Mouse (Mus musculus) layer of hippocampus, adult 11-12 months (tissue): ENCODE measurements around the gene Rpl21.
A peak's percentile ranks its signal among the peaks of the same experiment; 100 is the strongest.

Experiments used
- DNase-seq: peaks from one replicate; pipeline ENCODE4 v3.0.0; 2022; ENCODE audit warnings: low spot score

Rpl21 gene

GRCm38 (mm10) chr5:146833673-146834201, 1.0 kb downstream of the Rpl21 start:
- DNase-seq, result no peak

- DNase-seq, result no peak
Measured at GRCm38 (mm10) chr5:146834959-146835358, 2.3 kb downstream of the Rpl21 start.

GRCm38 (mm10) chr5:146837967-146838720, 5.5 kb downstream of the Rpl21 start:
- DNase-seq, result no peak

GRCm38 (mm10) chr5:146838836-146839648, 6.4 kb downstream of the Rpl21 start:
- DNase-seq, result no peak

- no peak for DNase-seq
Measured at GRCm38 (mm10) chr5:146839760-146840159, 7.1 kb downstream of the Rpl21 start.

GRCm38 (mm10) chr5:146840422-146840821, 7.7 kb downstream of the Rpl21 start:
- DNase-seq, result no peak

GRCm38 (mm10) chr5:146841301-146841700, 8.6 kb downstream of the Rpl21 start:
- peak; percentile 55 for DNase-seq

GRCm38 (mm10) chr5:146841996-146842395, 9.3 kb downstream of the Rpl21 start:
- DNase-seq, result no peak

- DNase-seq, result no peak
Measured at GRCm38 (mm10) chr5:146844301-146844941, 11.7 kb downstream of the Rpl21 start.

- peak; percentile 72 for DNase-seq
Measured at GRCm38 (mm10) chr5:146844945-146845365, 12.3 kb downstream of the Rpl21 start, which contains the start of gene Rasl11a. Gene Rasl11a, plus strand, starts transcription at chr5:146845071.

GRCm38 (mm10) chr5:146846489-146846888, 13.8 kb downstream of the Rpl21 start:
- no peak for DNase-seq

- no peak for DNase-seq
Measured at GRCm38 (mm10) chr5:146848936-146849582, 16.4 kb downstream of the Rpl21 start.

- DNase-seq, result no peak
Measured at GRCm38 (mm10) chr5:146856106-146856505, 23.4 kb downstream of the Rpl21 start.

- DNase-seq, result no peak
Measured at GRCm38 (mm10) chr5:146857620-146858019, 24.9 kb downstream of the Rpl21 start.

- DNase-seq, result no peak
Measured at GRCm38 (mm10) chr5:146858772-146859171, 26.1 kb downstream of the Rpl21 start.

- no peak for DNase-seq
Measured at GRCm38 (mm10) chr5:146859246-146859645, 26.6 kb downstream of the Rpl21 start.

GRCm38 (mm10) chr5:146860222-146860998, 27.7 kb downstream of the Rpl21 start:
- DNase-seq, result no peak

GRCm38 (mm10) chr5:146861588-146861987, 28.9 kb downstream of the Rpl21 start:
- DNase-seq, result no peak

- no peak for DNase-seq
Measured at GRCm38 (mm10) chr5:146865511-146865910, 32.8 kb downstream of the Rpl21 start.

GRCm38 (mm10) chr5:146866277-146866676, 33.6 kb downstream of the Rpl21 start:
- no peak for DNase-seq
